Mouse (Mus musculus): ENCODE data around the gene Sorbs2.

Gene Sorbs2

DNA sequence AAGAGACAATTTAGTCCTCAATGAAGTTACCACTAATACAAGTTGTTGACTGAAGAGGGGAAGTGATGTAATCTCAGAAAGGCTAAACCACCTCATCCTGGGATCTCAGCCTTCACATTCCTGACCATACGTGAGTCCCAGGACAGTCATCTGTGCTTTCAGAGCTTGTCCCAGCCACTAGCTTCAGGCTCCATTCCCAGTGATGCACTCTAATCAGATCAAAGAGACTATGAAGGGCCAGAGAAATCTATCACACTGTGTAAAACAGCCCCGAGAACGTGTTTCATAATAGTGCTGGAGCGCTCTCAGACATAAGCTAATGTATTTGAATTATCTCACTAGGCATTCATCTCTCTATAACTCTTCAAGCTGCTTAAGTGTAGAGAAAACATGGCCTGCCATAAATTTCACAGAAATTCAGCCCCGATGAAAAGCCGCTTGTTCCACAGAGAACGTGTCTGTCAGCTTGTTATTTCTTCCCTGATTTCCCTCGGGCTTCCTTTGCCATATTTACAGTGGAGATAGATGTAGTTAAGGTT is 175.3 kb downstream of the Sorbs2 start:
- DNase-seq (ENCODE audit: low read depth) = no peak

DNA sequence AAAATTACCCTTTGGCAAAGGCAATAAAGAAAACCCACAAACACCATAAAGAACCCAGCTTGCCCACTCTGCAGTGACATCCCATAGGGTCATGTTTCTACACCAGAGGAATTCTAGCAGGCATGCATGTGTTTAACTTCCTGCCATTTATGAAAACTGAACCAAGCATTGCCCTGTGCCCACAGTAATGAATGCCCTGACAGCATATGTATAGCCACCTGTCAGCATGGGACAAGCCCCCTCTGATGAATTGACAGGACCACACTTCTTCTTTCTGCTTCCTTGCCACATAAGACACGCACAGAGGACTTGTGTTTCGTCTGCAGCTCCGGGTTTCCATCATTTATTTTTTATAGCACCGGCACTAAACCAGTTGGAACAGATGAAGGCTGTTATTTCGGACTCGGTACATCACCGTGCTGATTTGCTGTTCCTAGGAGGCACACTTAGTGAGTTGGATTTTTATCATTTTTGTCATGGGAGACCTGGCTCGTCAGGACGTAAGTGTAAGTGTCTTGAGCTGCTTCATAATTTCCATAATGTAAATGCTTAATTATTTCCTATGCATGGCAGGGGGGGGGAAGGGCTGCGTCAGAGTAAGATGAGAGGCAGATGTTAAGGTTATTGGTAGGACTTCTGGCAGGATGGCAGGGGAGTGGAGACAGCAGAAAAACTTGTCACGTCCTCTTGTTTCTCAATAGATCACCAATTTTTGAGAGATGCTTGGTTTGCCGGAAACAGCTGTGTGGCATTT is 180.5 kb downstream of the Sorbs2 start:
- DNase-seq (ENCODE audit: low read depth) = no peak

DNA sequence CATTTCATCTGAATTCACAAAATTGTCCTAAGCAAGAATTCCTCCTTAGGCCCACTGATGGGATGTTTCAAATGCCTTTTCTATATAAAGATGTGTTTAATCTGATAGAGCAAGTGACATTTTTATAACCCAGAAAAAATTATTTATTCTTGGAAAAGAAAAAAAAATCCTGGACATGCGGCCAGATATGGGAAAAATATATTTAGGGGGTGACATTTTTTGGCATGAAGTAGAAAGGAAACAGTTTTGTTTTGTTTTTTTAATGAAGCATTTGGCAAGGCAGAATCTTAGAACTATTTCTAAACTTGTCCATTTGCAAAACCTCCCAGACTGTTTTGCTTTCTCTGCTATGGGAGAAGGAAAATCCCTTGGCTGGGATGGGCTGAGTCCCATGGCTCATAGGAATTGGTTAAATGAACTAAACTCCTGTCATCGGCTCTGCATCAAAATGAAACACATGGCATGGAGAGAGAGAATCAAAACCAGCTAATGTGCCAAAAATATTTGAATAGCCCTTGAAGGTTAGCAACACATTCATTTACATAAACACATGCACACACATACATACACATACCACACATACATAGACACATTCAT is 182.1 kb downstream of the Sorbs2 start:
- DNase-seq (ENCODE audit: low read depth) = no peak

DNA sequence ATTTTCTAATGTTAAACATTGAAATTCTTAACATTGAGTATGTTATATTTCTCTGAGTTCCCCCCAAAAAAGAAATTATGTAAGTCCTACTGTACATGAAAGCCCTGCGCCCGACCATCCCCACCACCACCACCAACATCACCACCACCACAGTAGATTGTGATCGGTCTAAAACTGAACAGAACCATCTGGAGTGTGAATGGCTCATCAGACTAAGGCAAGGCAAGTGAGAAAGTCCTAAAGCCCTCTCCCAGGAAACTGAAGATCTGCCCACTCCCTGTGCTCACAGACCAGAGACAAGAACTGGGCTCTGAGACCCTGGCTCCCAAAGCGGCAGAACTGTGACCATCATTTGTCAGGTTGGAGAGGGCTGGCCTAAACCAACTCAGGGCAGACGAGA is 192.5 kb downstream of the Sorbs2 start:
- no peak for DNase-seq (ENCODE audit: low read depth)

DNA sequence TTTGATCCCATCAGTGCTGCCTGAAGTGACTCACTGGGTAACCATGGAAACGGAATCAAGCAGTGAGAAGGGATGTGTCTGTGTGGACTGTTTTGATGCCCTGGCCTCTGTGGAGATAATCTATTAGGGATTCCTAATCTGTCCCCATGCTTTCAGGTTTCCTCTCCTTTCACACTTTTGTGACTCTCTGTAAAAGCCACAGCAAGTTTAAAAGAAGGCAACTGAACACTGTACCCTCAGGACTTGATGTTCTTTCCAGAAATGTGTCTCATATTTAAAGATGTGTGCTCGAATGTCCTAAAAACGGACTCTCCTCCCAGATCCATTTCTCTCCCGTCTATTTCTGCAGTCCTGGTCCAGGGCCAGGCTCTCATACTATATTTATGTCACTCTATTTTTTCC is 196.1 kb downstream of the Sorbs2 start:
- no peak for DNase-seq (ENCODE audit: low read depth)

DNA sequence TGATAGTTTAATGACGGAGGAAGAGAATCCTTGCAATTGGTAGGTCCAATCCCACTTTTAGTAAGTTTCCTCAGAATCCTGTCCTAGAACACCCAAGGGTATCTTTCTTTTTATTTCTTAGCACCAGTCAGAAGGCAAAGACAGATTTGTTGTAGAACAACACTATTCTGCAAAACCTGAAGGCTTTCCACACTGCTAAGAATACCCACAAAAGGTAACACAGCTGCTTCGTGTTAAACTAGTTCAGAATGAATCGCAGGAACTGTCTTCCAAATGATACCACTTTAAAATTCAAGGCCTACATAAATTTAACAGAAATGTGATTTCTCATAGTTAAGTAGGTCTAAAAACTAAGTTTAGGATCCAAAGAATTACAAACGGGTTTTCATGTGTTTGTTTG is 201.5 kb downstream of the Sorbs2 start:
- no peak for DNase-seq (ENCODE audit: low read depth)

DNA sequence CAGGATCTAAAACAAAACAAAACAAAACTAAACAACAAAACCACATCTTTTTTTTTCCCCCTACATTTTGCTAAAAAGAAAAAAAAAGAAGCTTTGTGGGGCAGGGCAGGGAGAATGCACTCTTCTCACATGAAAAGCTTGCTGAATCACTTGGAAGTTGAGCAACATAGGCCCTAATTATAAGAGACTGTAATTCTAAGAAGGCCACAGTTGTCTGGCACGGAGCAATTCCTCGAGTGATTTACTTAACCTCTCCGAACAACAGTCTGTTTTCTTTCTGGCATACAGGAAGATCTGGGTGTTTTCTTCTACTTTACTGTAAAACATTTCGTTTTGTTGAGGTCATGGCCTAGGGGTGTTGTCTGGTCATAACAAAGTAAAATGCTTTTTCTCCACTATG is 202.1 kb downstream of the Sorbs2 start:
- DNase-seq (ENCODE audit: low read depth) = no peak

DNA sequence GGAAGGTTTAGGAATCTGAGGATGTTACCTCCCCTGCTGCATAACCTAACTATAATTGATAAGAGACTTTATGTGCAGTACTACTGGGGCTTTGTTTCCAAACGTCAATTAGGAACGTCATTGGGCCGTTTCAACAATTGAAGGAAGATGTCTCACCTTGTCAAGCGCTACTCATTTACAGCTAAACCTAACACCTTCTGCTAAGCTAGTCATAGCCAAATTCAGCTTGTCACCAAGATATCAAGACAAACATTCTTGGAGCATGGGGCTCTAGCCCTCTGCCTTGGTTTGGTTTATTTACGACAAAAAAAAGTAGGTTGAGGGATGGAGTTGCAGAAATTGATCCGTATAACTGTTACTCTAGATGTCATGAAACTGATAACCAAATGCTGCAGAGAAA is 205.0 kb downstream of the Sorbs2 start:
- DNase-seq (ENCODE audit: low read depth) = no peak

DNA sequence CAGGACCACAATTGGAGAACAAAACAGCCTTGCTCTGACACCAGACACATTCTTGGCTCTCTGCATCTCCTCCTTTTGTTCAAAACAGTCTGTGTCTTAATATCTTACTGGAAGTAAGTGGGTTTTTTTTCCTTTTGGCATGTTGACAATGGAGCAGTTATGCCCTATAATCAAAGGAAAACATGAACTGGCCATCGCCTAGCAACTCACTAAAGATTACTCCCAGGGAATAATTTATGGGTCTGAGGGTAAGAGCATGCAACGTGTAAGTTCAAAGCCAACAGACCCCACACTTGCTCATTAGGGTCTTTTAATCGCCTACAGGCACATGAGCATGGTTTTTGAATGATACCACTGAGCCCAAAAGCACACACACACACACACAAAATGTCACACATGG is 207.2 kb downstream of the Sorbs2 start:
- DNase-seq (ENCODE audit: low read depth) = no peak

DNA sequence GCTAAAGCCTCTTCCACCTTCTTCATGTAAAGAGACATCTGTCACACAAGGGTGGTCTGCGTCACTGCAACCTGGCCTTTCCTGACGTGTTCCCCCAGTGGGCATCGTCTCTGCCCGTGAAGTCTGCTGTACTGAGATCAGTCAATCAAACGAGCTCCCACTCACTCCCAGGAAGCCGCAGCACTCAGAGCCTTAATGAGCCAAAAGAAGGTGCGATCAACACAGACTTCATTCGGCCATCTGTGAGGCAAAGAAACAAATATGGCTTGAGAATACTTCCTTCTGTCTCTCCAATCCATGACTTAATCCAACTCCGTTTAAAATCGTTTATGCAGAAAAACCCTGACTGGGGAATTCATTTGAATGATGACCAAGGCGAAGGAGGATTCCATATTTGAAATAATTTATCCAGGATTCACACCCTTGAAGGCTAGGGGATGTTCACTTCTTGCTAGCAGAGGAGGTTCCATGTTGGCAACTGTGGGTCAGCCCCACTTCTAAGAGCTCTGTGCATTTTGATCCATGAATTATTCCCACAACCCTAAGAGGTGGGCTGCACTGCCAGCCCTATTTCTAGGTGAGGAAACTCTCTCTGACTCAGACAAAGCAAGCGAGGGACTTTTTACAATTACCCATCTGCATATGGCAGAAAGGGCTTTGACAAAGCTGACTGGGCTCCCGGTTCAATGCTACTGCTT is 207.9 kb downstream of the Sorbs2 start:
- no peak for DNase-seq (ENCODE audit: low read depth)

DNA sequence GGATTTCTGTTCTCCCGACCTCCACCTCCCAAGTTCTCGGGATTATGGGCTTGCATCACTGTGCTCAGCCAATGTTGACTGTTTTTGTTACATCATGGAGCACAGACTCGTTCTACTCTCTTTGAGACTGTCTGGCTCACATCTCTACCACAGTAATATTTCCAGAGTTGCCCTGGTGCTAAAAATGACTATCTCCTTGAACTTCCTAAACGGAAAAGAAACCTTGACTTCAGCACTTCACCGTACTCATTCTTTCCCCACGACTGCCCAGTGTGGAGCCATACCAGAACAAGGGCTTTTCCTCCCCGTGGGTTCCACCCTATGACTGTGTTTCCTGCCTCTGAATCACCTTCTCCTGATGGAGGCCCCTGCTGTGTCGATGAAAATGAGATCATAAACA is 212.2 kb downstream of the Sorbs2 start:
- DNase-seq (ENCODE audit: low read depth) = no peak

DNA sequence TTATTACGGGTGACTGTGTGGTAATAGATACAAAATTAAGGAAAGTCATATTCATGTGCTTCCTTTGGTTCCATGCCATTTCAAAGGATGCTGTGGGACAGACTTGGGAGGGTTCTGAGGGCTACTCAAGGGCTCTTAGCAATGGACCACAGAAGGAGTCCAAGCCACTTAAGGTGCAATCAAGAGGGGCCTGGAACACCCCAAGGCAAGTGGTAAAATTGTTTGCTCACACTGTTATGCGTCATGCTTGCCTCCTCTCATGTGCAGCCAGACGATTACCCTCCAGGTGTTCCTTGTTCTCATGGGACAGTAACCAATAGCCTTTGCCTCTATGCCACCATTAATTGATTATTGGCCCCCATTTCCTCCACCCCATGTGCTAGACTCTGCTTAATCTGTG is 216.6 kb downstream of the Sorbs2 start:
- no peak for DNase-seq (ENCODE audit: low read depth)

DNA sequence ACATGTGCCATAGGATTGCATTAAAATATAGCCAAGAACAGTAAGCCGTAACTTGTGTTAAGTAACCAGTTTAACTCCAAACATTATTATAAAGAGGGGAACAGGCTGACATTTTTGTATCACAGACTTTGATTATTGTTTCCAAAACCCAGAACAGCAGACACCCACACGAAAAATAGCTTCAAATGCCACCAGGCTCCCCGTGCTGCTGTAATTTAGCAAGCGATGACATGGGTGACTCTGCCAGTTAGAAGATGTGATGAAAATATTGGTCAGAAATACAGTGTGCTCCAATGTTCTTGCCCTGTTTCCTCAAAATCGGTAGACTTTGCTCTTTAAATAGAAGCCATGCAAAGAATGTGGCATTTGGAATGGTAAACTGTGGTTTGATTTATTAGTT is 217.7 kb downstream of the Sorbs2 start:
- no peak for DNase-seq (ENCODE audit: low read depth)

DNA sequence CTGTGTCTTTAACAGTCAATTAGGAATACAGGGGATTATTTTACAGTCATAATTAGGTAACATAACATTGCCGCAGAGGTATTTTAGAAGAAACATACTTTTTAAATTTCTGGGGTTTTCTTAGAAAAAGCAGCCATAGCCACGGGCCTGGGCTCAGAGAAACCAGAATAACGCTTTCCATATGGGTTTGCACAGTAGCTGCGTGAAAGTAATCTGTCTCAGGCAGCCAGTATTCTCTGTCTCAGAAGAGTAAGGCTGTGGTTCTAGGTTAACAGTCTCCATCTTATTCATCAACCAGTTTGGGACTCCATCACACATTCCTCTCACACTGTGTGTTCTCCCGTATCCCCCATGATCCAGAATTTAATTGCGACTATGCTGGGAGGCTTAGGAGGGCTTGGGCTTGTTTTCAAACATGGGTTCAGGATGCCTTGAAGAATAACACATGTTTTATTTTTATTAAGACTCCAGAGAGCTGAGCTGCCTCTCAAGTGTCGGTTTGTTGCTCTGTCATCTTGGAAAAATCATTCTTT is 222.3 kb downstream of the Sorbs2 start:
- no peak for DNase-seq (ENCODE audit: low read depth)

DNA sequence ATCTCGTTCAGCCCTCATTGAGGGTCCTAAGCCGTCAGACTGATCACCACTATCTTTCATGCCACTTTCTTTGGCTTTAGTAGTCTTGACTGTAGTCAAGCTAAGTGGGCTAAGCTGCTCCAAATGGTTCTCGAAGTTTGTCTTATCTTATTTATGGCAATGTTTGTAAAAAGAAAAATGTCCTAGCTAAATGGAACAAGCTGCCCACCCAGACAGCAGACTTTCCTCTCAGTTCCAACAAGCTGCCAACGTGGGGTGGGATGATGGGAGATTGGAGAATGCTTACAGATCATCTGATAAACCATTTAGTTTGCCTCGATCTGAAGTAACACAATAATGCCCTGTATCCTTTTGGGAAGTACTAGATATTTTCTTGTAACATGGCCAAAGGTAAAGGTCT is 223.2 kb downstream of the Sorbs2 start:
- DNase-seq (ENCODE audit: low read depth) = no peak

DNA sequence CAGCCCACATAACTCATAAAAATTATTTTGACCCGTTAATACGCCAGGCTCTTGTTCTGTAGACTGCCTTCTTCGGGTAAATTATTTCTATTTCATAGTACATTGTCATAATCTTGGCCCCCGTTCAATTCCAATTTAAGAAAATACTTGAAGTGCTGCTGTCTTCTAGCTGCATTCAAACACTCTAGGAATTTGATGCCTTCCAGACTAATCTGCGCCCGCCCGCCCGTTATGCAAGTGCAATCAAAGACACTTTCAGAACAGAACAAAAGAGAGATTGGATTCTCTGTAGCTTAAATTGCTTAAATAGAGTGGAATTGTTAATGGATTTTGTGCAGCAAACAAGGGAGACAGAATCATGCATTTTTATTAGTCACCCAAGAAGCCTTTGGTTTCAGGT is 226.5 kb downstream of the Sorbs2 start:
- DNase-seq (ENCODE audit: low read depth) = no peak

DNA sequence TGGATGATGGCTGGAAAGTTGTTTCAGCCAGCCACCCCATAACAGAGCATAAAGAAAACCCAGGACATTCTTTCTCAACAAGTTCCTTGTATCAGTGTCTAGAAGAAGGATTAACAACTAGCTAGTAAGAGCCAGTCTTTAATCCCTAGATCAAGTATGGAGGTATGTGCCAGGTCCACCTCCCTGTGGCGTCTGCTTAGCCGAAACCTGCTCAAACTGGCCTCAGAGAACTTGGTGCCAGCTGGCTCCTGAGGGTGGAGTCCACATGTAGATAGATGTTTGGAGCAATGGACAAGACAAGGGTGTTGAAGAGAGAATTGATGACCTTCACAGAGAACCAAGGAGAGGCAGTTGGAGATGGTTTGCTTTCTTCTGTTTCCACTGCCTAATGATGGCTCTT is 229.7 kb downstream of the Sorbs2 start:
- DNase-seq (ENCODE audit: low read depth) = no peak

DNA sequence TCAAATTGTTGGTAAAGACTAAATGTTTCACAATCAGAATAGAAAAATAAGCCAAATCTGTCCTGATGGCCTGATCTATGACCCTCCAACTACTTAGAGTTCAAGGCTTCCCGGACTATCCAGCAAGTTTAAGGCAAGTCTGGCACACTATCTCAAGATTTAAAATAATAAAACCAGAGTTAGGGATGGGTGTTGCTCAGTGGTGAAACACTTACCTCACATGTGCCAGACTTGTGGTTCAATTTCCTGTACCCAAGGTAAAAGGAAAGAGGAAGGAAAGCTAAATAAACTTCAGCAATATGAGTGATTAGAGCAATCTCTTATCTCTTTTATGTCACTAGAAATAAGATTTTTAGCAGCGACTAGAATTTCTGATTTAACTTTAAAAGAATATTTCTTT is 235.7 kb downstream of the Sorbs2 start:
- no peak for DNase-seq (ENCODE audit: low read depth)

DNA sequence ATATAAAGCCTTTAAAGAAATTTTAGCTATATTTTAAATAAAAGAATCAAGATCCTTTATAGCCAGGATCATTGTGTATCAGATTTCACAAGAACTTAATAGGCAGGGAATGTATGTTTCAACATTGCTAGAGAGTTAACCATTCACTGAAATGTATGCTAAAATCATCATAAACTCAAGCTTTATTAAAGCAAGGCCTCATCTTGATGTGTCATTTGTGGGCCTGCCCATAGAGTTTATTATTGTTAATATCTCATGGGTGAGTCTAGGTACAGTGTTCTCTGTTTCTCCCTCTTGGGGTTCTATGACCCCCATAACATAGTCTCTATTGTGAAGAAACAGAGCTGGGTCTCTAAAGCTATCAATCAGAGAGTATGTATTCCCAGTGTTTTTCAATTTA is 236.2 kb downstream of the Sorbs2 start:
- no peak for DNase-seq (ENCODE audit: low read depth)

DNA sequence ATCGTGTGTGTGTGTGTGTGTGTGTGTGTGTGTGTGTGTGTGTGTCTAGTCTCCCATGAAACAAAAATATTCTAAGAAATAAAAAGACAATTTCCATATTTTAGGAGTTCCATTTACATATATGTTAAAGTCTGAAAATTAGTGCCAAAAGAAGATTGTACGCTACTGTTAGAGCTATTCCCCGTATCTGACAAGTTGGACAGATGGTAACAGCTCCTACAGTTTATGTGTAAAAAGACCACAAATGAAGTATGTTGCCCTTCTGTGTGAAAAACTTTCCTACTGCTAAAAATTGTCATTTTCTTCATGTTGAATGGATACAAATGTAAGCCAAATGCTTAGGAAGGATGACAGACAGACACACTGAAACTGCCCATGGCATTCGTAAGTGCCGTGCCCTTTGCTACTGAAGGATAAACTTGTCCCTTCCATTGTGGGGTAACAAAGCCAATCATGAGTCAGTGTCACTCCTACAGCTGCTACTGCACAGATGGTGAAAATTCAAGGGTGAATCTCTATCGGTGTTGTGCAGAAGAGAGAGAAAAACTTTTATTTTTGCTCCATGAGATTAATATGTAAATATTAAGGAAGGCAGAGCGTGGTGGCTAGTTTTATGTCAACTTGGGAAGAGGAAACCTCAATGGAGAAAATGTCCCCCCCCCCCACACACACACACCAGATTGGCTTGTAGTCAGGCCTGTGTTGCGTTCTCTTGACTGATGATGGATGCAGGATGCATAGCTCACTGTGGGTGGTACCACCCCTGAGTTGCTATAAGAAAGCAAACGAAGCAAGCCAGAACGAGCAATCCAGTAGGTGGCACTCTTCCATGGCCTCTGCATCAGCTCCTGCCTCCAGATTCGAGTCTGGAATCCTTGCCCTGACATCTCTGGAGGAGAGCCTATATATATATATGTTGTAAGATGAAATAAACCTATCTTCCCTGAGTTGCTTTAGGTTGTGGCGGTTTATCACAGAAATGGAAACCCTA is 244.2 kb downstream of the Sorbs2 start:
- DNase-seq (ENCODE audit: low read depth) = no peak

DNA sequence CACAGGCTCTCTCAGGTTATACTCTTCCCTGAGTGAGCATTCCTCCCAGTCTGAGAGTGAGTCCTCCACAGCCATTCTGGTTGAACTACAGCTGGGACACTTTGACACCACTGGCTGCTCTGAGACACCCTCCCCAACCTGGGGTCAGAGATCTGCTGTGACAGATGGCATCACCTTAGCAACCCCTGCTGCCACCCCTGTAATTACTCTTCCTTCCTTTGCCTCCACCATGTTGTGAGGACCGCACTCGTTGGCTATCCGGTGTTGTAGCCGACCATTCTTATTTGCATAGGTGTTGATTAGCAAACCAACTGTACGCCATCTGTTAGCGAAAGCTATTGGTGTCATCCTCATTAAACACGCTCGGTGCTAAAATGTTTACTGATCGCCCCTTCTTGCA is 247.9 kb downstream of the Sorbs2 start:
- no peak for DNase-seq (ENCODE audit: low read depth)

DNA sequence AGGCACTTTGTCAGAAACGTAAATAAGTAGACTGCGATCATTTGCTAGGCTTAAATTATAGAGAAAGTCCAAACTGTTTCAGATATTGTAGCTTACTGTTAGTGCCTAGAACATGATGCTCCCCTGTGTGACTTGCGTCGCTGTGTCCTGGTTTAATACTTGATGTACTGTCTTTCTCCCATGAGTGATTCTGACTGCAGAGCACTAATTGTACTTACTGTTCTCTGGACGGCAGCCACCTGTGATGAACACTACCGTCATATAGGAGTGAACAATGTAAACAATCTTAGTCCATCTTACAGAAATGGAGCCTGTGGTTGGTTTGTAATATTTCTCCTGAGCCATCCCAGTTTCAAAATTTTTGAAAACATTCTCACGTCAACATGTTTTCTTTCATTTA is 248.4 kb downstream of the Sorbs2 start:
- no peak for DNase-seq (ENCODE audit: low read depth)

Data from c-Kit-positive CD71-negative TER-119-negative erythroid progenitor cells, embryonic 14.5 days (primary cell).